Mouse (Mus musculus): Measurements from ENCODE around the gene Ppp1r9b. TPM values are rescaled to one million over a fixed set of nuclear protein-coding genes. Genes with fewer than 3 reads are reported as not detected.
A peak's percentile ranks its signal among the peaks of the same experiment; 100 is the strongest.

Gene Ppp1r9b
- polyA plus RNA-seq, 1 experiment from 2014 or later, result 12.4 TPM

DNA sequence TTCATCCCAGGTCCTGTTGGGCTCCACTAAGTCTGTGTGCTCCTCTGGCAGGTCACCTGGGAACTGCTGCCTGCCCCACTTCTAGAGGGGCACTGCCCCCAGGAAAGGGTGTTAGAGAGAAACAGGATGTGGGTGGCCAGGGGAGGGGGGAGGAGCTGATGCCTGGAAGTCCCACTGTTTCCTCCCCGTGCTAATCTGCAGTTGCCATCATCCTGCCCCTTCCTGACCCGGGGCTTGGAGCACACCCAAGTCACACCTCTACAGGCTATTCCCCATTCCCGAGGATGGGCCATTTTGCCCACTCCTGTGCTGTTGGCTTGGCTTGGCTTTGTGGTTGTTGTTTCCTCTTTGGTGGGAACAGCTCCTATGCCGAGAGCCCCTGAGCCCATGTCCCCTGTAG, 9.7 kb downstream of the Ppp1r9b start:
- Histone ChIP-seq H3K4me1 (ENCODE audit: control insufficient read depth, insufficient read depth, low read length) (peaks cover 13% of the 10 kb centered on the region), H3K9me3 (ENCODE audit: control insufficient read depth, low read length) (no peaks in the 10 kb centered on the region), H3K27me3 (ENCODE audit: control insufficient read depth, insufficient read depth, low read length) (no peaks in the 10 kb centered on the region), H3K36me3 (ENCODE audit: control insufficient read depth, insufficient read depth, low read length) (peaks cover 37% of the 10 kb centered on the region), H3K4me2 (no peak overlapping the region), H3K4me3 (ENCODE audit: low read depth, low read length) (no peak overlapping the region), H3K27ac (ENCODE audit: low read depth, low read length) (peak overlapping the region; percentile 50), H3K9ac (ENCODE audit: low read length) (no peak overlapping the region)
- WGBS, result 56% methylated on average over 4 of the region's 4 CpGs
- no peak for ATAC-seq (ENCODE audit: low FRiP score)
- no peak for DNase-seq (ENCODE audit: low spot score, missing footprints)

DNA sequence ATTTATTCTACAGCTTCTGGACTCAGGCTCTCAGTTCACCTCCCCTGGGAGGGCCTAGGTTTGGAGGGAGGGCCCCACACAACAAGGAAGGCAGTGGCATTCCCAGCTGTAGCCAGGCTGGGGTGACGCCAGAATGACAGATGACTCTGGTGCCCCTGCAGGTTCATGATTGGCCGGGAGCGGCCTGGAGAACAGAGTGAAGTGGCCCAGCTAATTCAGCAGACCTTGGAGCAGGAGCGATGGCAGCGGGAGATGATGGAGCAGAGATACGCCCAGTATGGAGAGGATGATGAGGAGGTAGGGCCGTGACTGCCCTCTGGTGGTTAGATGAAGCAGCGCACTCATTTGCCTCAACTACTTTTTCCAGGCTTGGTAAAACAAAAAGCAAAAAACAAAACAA, 10.2 kb downstream of the Ppp1r9b start:
- H3K4me1 ChIP-seq (ENCODE audit: control insufficient read depth, insufficient read depth, low read length), result peaks cover 11% of the 10 kb centered on the region
- DNase-seq (ENCODE audit: low spot score, missing footprints), result peak; percentile 92
- no peaks in the 10 kb centered on the region for H3K27me3 ChIP-seq (ENCODE audit: control insufficient read depth, insufficient read depth, low read length)
- peak overlapping the region; percentile 50; the same call in 1 of the 2 replicates for H3K27ac ChIP-seq (ENCODE audit: low read depth, low read length)
- no peak overlapping the region for H3K4me2 ChIP-seq
- no peaks in the 10 kb centered on the region for H3K9me3 ChIP-seq (ENCODE audit: control insufficient read depth, low read length)
- no peak overlapping the region for H3K9ac ChIP-seq (ENCODE audit: low read length)
- H3K4me3 ChIP-seq (ENCODE audit: low read depth, low read length), result no peak overlapping the region
- peak; percentile 70 for ATAC-seq (ENCODE audit: low FRiP score)
- peaks cover 37% of the 10 kb centered on the region for H3K36me3 ChIP-seq (ENCODE audit: control insufficient read depth, insufficient read depth, low read length)
- whole genome bisulfite sequencing, result 3% methylated on average over 8 of the region's 8 CpGs

DNA sequence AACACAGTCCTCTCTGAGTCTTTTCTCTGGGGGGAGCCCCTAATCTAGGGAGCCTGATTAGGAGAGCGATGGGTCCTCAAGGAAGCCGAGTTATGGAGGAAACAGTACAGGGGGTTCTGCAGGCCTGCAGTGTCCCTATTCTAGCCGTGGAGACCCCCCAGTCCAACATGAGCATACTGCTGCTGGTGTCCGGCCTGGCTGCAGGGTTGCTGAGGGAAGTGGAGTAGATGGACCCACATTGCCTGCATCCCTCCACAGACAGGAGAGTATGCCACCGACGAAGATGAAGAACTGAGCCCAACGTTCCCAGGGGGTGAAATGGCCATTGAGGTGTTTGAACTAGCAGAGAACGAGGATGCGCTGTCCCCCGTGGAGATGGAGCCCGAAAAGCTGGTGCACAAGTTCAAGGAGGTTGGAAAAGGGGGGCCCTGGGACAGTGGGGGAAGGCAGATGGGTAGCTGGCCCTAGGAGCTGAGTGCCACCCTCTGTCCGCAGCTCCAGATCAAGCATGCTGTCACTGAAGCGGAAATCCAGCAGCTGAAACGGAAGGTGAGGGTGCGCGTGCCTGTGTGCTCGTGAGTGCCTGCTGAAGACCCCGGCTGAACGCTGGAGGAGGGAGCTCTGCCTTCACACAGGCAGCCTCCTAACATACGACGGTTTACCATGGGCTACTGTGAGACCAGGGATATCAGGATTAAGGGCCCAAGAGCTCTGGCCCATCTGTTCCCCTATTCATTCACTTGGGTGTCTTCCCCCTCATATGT, 10.9 kb downstream of the Ppp1r9b start:
- WGBS, result 88% methylated on average over 21 of the region's 21 CpGs
- Histone ChIP-seq H3K4me3 (ENCODE audit: low read depth, low read length) (no peak overlapping the region), H3K27ac (ENCODE audit: low read depth, low read length) (no peak overlapping the region), H3K27me3 (ENCODE audit: control insufficient read depth, insufficient read depth, low read length) (no peaks in the 10 kb centered on the region), H3K9me3 (ENCODE audit: control insufficient read depth, low read length) (no peaks in the 10 kb centered on the region), H3K4me2 (no peak overlapping the region), H3K9ac (ENCODE audit: low read length) (no peak overlapping the region), H3K36me3 (ENCODE audit: control insufficient read depth, insufficient read depth, low read length) (peaks cover 30% of the 10 kb centered on the region), H3K4me1 (ENCODE audit: control insufficient read depth, insufficient read depth, low read length) (peaks cover 13% of the 10 kb centered on the region)
- DNase-seq (ENCODE audit: low spot score, missing footprints), result peak; percentile 60
- ATAC-seq (ENCODE audit: low FRiP score), result no peak

DNA sequence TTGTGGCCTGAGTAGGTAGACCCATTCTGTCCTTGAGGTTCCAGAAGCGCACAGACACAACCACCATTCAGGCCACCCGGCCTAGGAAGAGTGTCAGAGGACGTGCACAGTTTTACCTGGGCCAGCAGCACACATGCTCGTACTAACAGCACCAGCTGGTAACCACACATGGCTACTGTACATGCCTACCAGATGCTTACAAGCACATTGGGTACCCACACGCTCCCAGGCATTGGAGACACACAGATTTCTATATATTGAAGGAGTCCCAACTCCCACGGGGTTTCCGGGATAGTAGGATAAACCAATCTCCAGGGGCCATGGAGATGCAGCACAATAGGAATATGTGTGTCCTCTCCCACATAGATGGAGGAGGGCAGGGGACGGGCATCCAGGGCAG, 11.9 kb downstream of the Ppp1r9b start:
- H3K36me3 ChIP-seq (ENCODE audit: control insufficient read depth, insufficient read depth, low read length), result peaks cover 28% of the 10 kb centered on the region
- no peak overlapping the region for H3K27ac ChIP-seq (ENCODE audit: low read depth, low read length)
- no peaks in the 10 kb centered on the region for H3K27me3 ChIP-seq (ENCODE audit: control insufficient read depth, insufficient read depth, low read length)
- no peak overlapping the region for H3K4me2 ChIP-seq
- H3K4me3 ChIP-seq (ENCODE audit: low read depth, low read length), result no peak overlapping the region
- H3K9me3 ChIP-seq (ENCODE audit: control insufficient read depth, low read length), result no peaks in the 10 kb centered on the region
- ATAC-seq (ENCODE audit: low FRiP score) (no peak), DNase-seq (ENCODE audit: low spot score, missing footprints) (no peak)
- 94% methylated on average over 8 of the region's 8 CpGs for WGBS
- no peak overlapping the region for H3K9ac ChIP-seq (ENCODE audit: low read length)
- H3K4me1 ChIP-seq (ENCODE audit: control insufficient read depth, insufficient read depth, low read length), result peaks cover 20% of the 10 kb centered on the region

DNA sequence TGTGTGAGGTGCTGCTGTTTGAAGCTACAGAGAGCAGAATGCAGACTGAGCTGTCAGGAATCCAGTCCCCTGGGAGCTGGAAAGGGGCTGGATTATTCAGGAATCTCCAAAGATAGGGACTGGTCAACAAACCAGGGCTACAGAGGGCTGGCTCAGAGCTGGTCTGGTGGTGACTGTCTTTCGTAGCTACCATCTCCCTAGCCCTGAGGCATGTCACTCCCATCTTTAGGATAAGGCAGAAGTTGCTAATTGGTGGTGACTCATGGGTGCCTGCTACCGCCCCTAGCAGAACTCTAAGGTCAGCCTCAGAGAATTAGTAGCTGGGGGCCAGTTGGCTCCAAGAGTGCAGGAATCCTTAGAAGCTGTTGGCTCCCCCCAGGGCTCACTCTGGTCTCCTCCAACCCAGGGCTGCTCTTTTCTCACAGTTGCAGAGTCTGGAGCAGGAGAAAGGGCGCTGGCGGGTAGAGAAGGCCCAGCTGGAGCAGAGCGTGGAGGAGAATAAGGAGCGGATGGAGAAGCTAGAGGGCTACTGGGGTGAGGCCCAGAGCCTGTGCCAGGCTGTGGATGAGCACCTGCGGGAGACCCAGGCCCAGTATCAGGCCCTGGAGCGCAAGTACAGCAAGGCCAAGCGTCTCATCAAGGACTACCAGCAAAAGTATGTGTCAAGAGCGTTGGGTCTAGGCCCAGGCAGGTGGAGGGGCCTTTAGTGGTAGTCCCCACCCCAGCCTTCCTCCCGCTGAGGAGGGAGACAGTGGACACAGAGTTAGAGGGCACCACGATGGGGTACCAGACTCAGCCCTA, 13.5 kb downstream of the Ppp1r9b start:
- WGBS, result 88% methylated on average over 12 of the region's 12 CpGs
- no peak overlapping the region for H3K4me2 ChIP-seq
- no peak for ATAC-seq (ENCODE audit: low FRiP score)
- H3K36me3 ChIP-seq (ENCODE audit: control insufficient read depth, insufficient read depth, low read length), result peaks cover 23% of the 10 kb centered on the region
- H3K27ac ChIP-seq (ENCODE audit: low read depth, low read length), result no peak overlapping the region
- H3K9me3 ChIP-seq (ENCODE audit: control insufficient read depth, low read length), result no peaks in the 10 kb centered on the region
- DNase-seq (ENCODE audit: low spot score, missing footprints), result no peak
- H3K27me3 ChIP-seq (ENCODE audit: control insufficient read depth, insufficient read depth, low read length), result no peaks in the 10 kb centered on the region
- no peak overlapping the region for H3K4me3 ChIP-seq (ENCODE audit: low read depth, low read length)
- no peak overlapping the region for H3K9ac ChIP-seq (ENCODE audit: low read length)
- peaks cover 30% of the 10 kb centered on the region for H3K4me1 ChIP-seq (ENCODE audit: control insufficient read depth, insufficient read depth, low read length)

DNA sequence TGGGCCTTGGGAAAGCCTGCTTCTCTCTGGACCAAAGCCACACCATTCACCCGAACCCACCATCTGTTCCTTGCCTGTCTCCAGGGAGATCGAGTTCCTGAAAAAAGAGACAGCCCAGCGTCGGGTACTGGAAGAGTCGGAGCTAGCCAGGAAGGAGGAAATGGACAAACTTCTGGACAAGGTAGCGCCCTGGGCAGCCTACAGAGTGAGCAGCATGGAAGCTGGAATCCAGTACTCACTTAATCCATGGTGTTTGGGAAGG, 14.0 kb downstream of the Ppp1r9b start:
- H3K27me3 ChIP-seq (ENCODE audit: control insufficient read depth, insufficient read depth, low read length), result no peaks in the 10 kb centered on the region
- H3K9ac ChIP-seq (ENCODE audit: low read length), result no peak overlapping the region
- H3K4me1 ChIP-seq (ENCODE audit: control insufficient read depth, insufficient read depth, low read length), result peaks cover 31% of the 10 kb centered on the region
- ATAC-seq (ENCODE audit: low FRiP score) (no peak), DNase-seq (ENCODE audit: low spot score, missing footprints) (no peak)
- no peak overlapping the region for H3K4me2 ChIP-seq
- no peaks in the 10 kb centered on the region for H3K9me3 ChIP-seq (ENCODE audit: control insufficient read depth, low read length)
- 81% methylated on average over 6 of the region's 6 CpGs for WGBS
- peaks cover 20% of the 10 kb centered on the region for H3K36me3 ChIP-seq (ENCODE audit: control insufficient read depth, insufficient read depth, low read length)
- no peak overlapping the region for H3K4me3 ChIP-seq (ENCODE audit: low read depth, low read length)
- no peak overlapping the region for H3K27ac ChIP-seq (ENCODE audit: low read depth, low read length)

DNA sequence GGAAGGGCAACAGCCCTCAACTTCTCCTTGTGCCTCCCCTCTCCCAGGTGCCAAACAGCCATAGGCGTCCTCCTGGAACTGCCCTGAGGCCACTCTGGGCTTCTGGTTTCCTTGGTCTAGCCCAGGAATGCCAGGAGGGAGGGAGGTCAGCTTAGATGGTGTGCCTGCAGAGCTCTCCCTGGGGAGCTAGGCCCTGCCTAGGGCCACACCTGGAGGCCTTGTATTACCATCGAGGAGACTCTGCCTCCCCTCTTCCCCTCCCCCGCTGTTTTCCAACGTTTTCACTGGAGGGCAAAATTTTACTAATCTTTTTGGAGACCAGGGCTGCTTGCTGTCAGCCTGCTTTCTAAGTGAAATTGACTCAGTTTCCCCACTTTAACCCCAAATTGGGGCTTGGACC, 15.2 kb downstream of the Ppp1r9b start:
- H3K36me3 ChIP-seq (ENCODE audit: control insufficient read depth, insufficient read depth, low read length), result peaks cover 17% of the 10 kb centered on the region
- H3K4me1 ChIP-seq (ENCODE audit: control insufficient read depth, insufficient read depth, low read length), result peaks cover 26% of the 10 kb centered on the region
- H3K27ac ChIP-seq (ENCODE audit: low read depth, low read length), result peak overlapping the region; percentile 25; the same call in 1 of the 2 replicates
- no peaks in the 10 kb centered on the region for H3K9me3 ChIP-seq (ENCODE audit: control insufficient read depth, low read length)
- H3K4me3 ChIP-seq (ENCODE audit: low read depth, low read length), result peak overlapping the region; percentile 30; the same call in 1 of the 2 replicates
- ATAC-seq (ENCODE audit: low FRiP score) (no peak), DNase-seq (ENCODE audit: low spot score, missing footprints) (no peak)
- WGBS, result 37% methylated on average over 4 of the region's 4 CpGs
- H3K27me3 ChIP-seq (ENCODE audit: control insufficient read depth, insufficient read depth, low read length), result no peaks in the 10 kb centered on the region
- peak overlapping the region; percentile 61; the same call in 1 of the 2 replicates for H3K9ac ChIP-seq (ENCODE audit: low read length)
- H3K4me2 ChIP-seq, result peak overlapping the region; percentile 61

DNA sequence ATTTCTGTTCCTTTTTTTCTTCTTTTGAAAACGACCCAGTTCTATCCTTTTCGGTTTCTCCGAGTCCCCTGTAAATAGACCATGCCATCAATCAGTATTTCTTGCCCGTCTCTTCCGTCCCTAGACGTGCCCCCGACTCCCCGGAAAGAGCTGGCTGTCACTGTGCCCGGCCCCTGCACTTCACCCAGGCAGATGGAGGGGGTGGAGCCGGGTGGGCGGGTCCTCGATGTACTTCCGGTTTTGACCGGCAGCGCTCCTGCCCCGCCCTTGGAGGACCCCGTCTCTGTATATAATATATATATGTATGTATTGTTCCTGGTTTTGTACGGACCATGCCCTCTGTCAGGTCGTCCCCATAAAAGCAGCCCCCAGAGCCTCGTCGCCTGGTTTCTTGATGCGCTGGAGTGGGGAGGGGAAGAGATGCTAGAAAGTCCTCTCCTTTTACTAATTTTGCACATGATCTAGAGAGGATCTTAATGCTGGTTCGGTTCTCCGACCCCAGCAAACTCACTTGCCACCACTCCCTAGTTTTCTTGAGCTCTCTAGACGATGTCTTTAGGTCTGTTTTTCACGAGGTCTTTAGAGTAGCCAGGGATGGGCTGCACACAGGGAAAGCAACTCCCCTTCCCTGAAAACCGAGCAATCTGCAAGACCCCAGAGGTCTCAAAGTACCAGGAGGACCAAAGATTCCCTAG, 15.8 kb downstream of the Ppp1r9b start:
- Histone ChIP-seq H3K4me2 (peak overlapping the region; percentile 61), H3K4me3 (ENCODE audit: low read depth, low read length) (peak overlapping the region; percentile 30), H3K9ac (ENCODE audit: low read length) (peak overlapping the region; percentile 61), H3K9me3 (ENCODE audit: control insufficient read depth, low read length) (no peaks in the 10 kb centered on the region), H3K27ac (ENCODE audit: low read depth, low read length) (peak overlapping the region; percentile 25; the same call in 1 of the 2 replicates), H3K36me3 (ENCODE audit: control insufficient read depth, insufficient read depth, low read length) (peaks cover 17% of the 10 kb centered on the region), H3K27me3 (ENCODE audit: control insufficient read depth, insufficient read depth, low read length) (no peaks in the 10 kb centered on the region), H3K4me1 (ENCODE audit: control insufficient read depth, insufficient read depth, low read length) (peaks cover 31% of the 10 kb centered on the region)
- DNase-seq (ENCODE audit: low spot score, missing footprints) (peak; percentile 95), ATAC-seq (ENCODE audit: low FRiP score) (peak; percentile 67)
- 1% methylated on average over 27 of the region's 27 CpGs for WGBS

DNA sequence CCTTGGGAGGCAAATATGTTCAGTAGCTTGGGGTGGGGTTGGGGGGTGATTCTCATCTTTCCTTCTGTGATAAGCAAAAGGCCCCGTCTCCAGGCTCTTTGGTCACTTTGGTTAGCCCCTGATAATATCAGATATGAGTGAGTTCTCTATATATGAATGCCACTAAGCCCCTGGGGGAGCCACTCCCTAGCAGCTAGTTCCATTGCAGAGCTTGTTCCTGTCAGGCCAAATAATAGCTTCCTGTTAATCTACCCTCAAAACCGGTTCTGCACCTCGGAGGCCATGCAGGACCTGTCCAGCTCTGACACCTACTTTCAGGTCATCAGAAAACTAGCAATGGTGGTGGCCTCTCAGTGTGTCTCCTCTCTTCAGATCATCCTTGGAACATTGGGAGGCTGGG, 16.6 kb downstream of the Ppp1r9b start:
- WGBS, result 88% methylated on average over 3 of the region's 3 CpGs
- no peak for DNase-seq (ENCODE audit: low spot score, missing footprints)
- H3K4me1 ChIP-seq (ENCODE audit: control insufficient read depth, insufficient read depth, low read length), result peaks cover 37% of the 10 kb centered on the region
- H3K27ac ChIP-seq (ENCODE audit: low read depth, low read length), result no peak overlapping the region
- no peak for ATAC-seq (ENCODE audit: low FRiP score)
- no peak overlapping the region for H3K4me3 ChIP-seq (ENCODE audit: low read depth, low read length)
- H3K9ac ChIP-seq (ENCODE audit: low read length), result peak overlapping the region; percentile 61; the same call in 1 of the 2 replicates
- H3K9me3 ChIP-seq (ENCODE audit: control insufficient read depth, low read length), result no peaks in the 10 kb centered on the region
- peak overlapping the region; percentile 61 for H3K4me2 ChIP-seq
- H3K36me3 ChIP-seq (ENCODE audit: control insufficient read depth, insufficient read depth, low read length), result peaks cover 11% of the 10 kb centered on the region
- no peaks in the 10 kb centered on the region for H3K27me3 ChIP-seq (ENCODE audit: control insufficient read depth, insufficient read depth, low read length)
